Mouse (Mus musculus) yolk sac, embryonic 10.5 days (tissue): ENCODE measurements around the gene Hnrnpr.

ENCODE experiments used
- DNase-seq: peaks from one replicate; pipeline ENCODE4 v3.0.0-alpha.2; 2017; ENCODE audit warnings: low spot score

Gene Hnrnpr

GRCm38 (mm10) chr4:136310229-136311041 is at the start of gene Hnrnpr:
TSS of gene Hnrnpr (plus strand) at chr4:136310942.
- DNase-seq: peak; percentile 99

- no peak for DNase-seq
Observed at GRCm38 (mm10) chr4:136261912-136262311, 48.8 kb upstream of the Hnrnpr start.

DNA sequence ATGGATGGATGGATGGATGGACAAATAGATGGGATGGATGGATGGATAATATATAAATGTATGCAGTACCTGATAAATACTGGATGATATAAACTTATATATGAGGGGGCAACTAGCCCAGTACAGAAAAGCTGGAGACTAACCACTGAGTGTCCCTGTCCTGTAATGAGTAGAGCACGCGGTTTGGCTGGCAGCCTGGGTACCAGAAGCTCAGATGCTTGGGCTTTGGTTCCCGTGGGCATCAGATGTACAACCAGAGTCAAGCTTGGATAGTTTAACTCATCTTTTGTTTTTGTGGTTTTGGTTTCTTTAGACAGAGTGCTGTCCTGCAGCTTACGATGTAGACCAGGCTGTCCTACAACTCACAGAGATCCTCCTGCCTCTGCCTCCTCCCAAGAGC is 47.2 kb upstream of the Hnrnpr start:
- no peak for DNase-seq

GRCm38 (mm10) chr4:136266716-136267343 is 43.9 kb upstream of the Hnrnpr start:
- no peak for DNase-seq

DNA sequence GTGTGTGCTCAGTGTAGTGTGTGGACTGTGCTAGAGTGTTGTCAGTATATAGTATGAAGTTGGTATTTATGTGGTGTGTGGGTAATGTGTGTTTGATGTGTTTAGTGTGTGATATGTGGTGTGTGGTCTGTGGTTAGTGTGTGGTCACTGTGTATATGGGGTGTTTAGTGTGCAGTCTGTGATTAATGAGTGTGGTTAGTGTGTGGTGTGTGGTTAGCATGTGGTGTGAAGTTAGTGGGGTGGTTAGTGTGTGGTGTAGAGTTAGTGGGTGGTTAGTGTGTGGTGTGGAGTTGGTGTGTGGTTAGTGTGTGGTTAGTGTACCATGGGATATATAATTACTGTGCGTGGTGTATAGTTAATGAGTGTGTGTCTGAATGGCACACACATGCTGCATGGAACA is 41.8 kb upstream of the Hnrnpr start:
- no peak for DNase-seq

DNA sequence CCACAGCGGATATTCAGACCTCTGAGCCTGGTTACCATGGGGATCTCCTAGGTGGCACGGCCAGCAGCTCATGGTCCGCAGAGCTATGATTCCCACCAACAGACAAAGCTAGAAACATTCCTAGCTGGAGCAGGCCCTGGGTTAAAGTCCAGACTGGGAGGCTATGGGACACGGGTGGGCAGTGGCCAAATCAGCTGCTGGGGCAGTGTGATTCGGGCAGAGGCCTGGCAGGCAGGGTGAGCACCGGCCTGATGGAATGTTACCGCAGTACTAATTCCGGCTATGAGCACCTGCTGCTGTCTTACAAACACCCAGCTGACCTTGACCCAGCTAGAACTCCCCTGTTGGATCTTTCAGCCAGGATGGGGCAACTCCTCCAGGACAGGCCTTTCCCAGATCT is 40.1 kb upstream of the Hnrnpr start:
- DNase-seq: no peak

DNA sequence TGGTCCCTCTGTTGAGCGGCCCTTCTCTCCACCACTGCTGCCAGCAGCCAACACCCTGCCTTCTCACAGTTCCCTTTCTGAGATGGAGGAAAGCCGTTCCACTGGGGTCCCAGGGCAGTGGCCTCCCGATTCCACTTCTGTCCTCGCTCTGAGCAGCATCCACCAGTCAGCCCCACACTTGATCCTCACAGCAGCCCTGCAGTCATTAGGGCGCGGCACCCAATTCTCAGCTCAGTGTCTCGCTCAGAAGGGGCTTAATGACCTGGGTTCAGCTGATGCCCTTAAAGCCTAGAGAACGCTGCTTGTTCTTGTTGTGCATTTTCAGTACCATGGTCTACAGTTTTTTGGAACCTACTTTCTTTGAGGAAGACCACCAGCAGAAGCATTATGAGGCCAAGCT is 29.6 kb upstream of the Hnrnpr start:
- no peak for DNase-seq

- DNase-seq: no peak
Observed at GRCm38 (mm10) chr4:136281611-136282010, 29.1 kb upstream of the Hnrnpr start.

DNA sequence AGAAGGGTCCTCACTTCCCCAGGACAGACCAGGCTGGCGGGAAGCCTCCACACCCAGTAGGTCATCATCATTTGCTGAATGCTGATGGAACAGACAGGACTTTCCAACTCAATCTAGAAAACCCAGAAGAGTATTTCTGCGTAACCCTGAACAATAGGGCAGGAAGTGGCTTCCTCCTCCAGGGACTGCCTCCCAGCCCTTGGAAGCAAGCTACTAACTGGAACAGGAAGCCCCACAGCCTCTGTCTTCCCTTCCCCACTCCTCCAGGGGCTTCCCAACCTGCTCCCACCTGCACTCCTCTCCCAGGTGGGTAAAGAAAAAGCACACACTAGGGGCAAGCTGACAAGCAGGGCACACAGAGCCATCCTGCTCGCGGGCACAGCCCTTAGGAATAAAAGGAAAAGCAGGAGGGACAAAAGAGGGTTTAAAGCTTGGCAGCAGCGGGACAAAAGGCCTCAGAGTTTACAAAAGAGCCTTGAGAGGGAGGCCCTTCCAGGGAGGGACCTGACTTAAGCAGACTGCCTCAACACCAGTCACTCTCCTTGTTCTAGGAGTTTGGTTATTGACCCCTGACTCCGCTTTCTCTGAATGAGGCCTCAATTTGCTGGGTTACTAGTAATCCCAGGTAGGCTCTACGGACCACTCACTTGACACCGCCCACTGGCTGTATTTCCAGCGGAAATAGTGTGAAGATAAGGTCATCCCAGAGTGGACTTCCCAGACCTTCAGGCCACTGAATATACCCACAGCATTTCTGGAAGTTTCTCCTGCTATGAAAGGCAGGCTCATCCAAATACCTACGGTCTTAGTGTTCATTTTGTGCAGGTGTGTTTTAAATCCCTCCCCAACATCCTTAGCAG is 27.9 kb upstream of the Hnrnpr start:
- no peak for DNase-seq

- DNase-seq: no peak
Observed at GRCm38 (mm10) chr4:136283783-136284182, 27.0 kb upstream of the Hnrnpr start.

DNA sequence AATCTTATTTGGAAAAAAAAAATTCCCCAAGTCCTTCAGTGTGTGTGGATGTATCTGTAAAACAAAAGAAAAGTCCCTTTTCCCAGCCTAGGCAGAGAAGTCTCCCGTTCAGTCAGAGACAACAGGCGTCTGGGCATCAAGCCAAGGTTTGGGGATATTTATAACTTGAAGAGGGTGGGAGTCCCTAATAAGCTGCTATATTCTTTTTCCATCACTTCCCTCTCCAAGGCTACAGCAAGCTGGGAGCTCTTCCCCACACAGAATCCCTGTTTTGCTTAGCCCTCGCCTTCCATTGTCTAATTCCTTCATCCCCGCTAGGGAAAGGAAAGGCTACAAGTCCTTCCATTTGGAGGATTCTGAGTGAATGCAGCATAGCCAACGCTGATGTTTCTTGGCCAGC is 26.3 kb upstream of the Hnrnpr start, which contains the start of gene Zfp46:
Gene Zfp46 (plus strand): TSS at position 229 of the 400 bp plus-strand sequence.
- DNase-seq: no peak

- DNase-seq: no peak
Observed at GRCm38 (mm10) chr4:136284891-136285290, 25.9 kb upstream of the Hnrnpr start.

DNA sequence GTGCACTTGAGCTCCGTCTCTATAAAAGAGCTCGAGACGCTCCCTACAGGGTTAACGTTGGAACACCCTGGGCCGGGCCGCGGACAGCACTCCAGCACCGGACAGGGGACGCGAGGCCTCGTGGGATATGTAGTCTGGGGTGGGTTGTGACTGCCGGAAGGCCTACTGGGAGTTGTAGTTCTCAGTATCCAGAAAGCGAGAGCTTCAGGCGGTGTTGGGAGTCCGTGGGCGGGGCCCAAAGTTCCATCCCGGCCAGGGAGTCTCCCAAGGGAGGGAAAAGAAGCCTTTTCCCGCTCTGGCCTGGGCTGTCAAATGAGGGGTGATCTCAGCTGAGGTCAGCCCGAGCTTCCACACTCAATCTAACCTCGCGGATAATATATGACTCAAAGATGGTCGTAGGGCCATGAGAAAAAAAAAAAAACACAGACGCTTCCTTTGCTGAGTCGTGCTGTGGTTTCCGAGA is 25.4 kb upstream of the Hnrnpr start:
- peak; percentile 96 for DNase-seq

DNA sequence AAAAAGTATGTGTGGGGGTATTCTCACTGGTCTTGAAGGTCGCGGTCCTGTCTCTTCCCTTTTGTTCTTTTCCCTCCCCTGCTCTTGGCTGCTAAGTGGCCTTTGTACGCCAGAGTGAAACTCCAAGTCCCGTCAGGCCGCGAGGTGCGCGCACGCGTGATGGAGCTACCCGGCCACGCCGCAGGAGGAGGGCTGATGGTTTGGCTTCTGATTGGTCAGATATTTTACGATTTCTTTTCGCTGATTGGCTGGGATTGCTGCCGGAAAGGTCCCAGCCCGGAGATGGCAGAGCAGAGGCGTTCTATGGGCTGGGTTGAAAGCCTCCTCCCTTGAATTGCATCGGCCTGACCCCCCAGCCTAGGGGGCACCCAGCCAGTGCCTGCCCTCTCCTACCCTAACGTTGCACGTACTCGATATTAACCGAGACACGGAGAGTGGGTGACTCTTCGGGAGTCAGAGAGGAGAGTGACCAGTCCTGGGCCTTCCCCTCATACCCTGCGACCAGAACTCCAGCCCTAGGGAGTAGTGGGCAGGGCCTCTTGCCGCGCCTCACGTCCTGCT is 24.9 kb upstream of the Hnrnpr start:
- DNase-seq: peak; percentile 97

GRCm38 (mm10) chr4:136289918-136290780 is 20.6 kb upstream of the Hnrnpr start:
- no peak for DNase-seq

GRCm38 (mm10) chr4:136290781-136291595 is 19.8 kb upstream of the Hnrnpr start:
- DNase-seq: no peak

DNA sequence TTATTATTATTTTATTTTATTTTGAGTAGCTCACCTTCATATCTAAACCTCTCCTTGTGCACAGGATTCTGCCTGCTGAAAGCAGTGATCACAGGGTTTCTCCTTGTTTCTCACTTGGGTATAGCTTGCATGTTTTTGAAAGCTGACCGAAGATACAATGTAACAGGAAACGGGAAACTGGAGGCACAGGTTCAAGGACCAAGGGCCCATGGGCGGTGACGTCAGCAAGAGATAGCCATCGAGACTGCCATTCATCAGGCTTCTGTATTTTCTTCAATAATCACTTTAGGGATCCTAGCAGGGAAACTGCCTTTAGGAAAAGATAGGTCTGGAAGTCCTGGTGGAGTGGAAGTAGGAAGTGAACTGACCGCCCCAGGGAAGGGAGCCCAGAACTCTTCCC is 19.1 kb upstream of the Hnrnpr start:
- no peak for DNase-seq

GRCm38 (mm10) chr4:136295941-136296340 is 14.8 kb upstream of the Hnrnpr start:
- no peak for DNase-seq

DNA sequence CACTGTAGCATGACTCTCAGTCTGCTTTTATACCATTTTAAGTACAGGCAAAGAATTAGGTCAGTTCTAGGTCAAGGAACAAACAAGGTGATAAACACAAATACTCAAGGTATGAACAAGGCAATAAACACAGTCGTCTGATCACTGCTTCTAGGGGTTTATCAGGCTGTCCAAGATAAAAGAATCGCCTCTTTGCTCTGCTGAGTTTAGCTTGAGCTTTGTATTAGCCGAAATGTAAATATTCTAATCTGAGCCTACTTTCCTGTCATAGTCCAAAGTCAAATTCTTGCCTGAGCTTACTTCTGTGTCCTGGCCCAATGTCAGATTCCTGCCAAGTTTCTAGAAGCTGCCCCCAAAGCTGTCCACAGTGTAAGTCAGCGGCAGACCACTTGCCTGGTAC is 8.3 kb upstream of the Hnrnpr start:
- DNase-seq: peak; percentile 24

DNA sequence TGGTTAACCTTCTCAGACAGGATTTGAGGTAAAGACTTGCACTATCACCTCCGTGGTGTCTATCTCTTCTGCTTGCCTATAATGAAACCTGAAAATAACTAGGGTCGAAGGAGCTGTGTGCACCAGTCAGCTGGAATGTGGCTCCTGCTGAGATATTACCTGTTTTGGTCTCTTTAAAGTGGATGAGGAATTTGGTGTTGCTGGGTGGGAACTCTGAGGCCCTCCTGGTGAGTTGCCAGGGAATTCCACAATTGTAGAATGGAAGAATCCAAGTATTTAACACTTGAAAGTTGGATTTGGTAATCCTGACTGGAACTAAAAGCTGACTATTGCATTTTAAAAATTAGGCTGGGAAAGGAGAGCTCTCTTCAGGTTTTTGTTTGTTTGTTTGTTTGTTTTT is 6.6 kb upstream of the Hnrnpr start:
- DNase-seq: no peak
